Mouse (Mus musculus) midbrain, embryonic 14.5 days (tissue): Measurements from ENCODE around the gene Tmem184a. TPM values are rescaled to one million over a fixed set of nuclear protein-coding genes. Genes with fewer than 3 reads are reported as not detected.

Experiments used
- ATAC-seq: fragments of 200-750 bp; cut with Nextera tagmentation; 2 replicates; pipeline ENCODE4 v1.8.0; 2017; ENCODE audit warnings: moderate number of reproducible peaks, moderate library complexity; ENCODE audit not compliant: low FRiP score, low TSS enrichment
- DNase-seq: peaks from one replicate; pipeline ENCODE4 v3.0.0-alpha.2; 2015
- H3K27ac ChIP-seq: fragments of 300-500 bp; sonication (generic); replicated peaks from 2 replicates; pipeline ENCODE4 v1.5.1; 2014; ENCODE audit warnings: mild to moderate bottlenecking, low read depth, low read length, moderate library complexity
- H3K27me3 ChIP-seq: fragments of 300-500 bp; sonication (generic); 2 replicates; pipeline ENCODE4 v1.6.1; 2014; ENCODE audit warnings: low read length, control low read depth, mixed read lengths; ENCODE audit not compliant: control insufficient read depth, insufficient read depth
- H3K36me3 ChIP-seq: fragments of 300-500 bp; sonication (generic); 2 replicates; pipeline ENCODE4 v1.6.1; 2014; ENCODE audit warnings: low read length, control low read depth; ENCODE audit not compliant: control insufficient read depth, insufficient read depth
- H3K4me1 ChIP-seq: fragments of 300-500 bp; sonication (generic); 2 replicates; pipeline ENCODE4 v1.6.1; 2014; ENCODE audit warnings: mild to moderate bottlenecking, antibody characterized with exemption, low read length, control low read depth; ENCODE audit not compliant: control insufficient read depth, insufficient read depth
- H3K4me2 ChIP-seq: fragments of 300-500 bp; sonication (generic); 2 replicates; pipeline ENCODE4 v1.6.1; 2014; ENCODE audit warnings: mild to moderate bottlenecking, low read length, moderate library complexity
- H3K4me3 ChIP-seq: fragments of 300-500 bp; sonication (generic); replicated peaks from 2 replicates; pipeline ENCODE4 v1.5.1; 2014; ENCODE audit warnings: low read depth, low read length
- H3K9ac ChIP-seq: fragments of 300-500 bp; sonication (generic); replicated peaks from 2 replicates; pipeline ENCODE4 v1.6.1; 2014; ENCODE audit warnings: mild to moderate bottlenecking, low read length, moderate library complexity
- H3K9me3 ChIP-seq: fragments of 300-500 bp; sonication (generic); 2 replicates; pipeline ENCODE4 v1.6.1; 2016; ENCODE audit warnings: low read length, control low read depth, mixed read lengths; ENCODE audit not compliant: control insufficient read depth
- WGBS: fragments of 180-500 bp; shearing (Covaris S2); extraction: QIAGEN DNeasy Blood & Tissue Kit; methylation state at CpG from one replicate; pipeline ENCODE4 v1.1.7; 2014; 5-methylcytosine and 5-hydroxymethylcytosine counted together
- polyA plus RNA-seq: library from polyadenylated mRNA; unstranded; fragments of >200 nt; fragmentation: Nextera tagmentation; extraction: Ambion mirVana; gene quantifications from 2 replicates; pipeline ENCODE4 v1.2.1, GENCODE M21; 2014

The Tmem184a gene
- polyA plus RNA-seq, 1 experiment from 2014 or later: 0.08 TPM

- H3K4me3 ChIP-seq: no peak overlapping the region
- no peaks in the 10 kb centered on the region; the same call in 1 of the 2 replicates for H3K4me1 ChIP-seq
- peaks cover 5% of the 10 kb centered on the region; the same call in 1 of the 2 replicates for H3K27me3 ChIP-seq
- WGBS: 63% methylated on average over 4 of the region's 4 CpGs
- ATAC-seq (no peak), DNase-seq (no peak)
- H3K27ac ChIP-seq: no peak overlapping the region
- H3K9me3 ChIP-seq: no peaks in the 10 kb centered on the region
- H3K4me2 ChIP-seq: no peak overlapping the region
- no peak overlapping the region for H3K9ac ChIP-seq
- no peaks in the 10 kb centered on the region for H3K36me3 ChIP-seq
Measured at GRCm38 (mm10) chr5:139809397-139809796, 10.3 kb downstream of the Tmem184a start.

- H3K9me3 ChIP-seq: no peaks in the 10 kb centered on the region
- no peaks in the 10 kb centered on the region for H3K27me3 ChIP-seq
- peaks cover 9% of the 10 kb centered on the region; the same call in 1 of the 2 replicates for H3K36me3 ChIP-seq
- DNase-seq: no peak
- H3K4me1 ChIP-seq: peaks cover 7% of the 10 kb centered on the region
- no peak overlapping the region for H3K4me2 ChIP-seq
- H3K27ac ChIP-seq: no peak overlapping the region
- no peak overlapping the region for H3K9ac ChIP-seq
- H3K4me3 ChIP-seq: no peak overlapping the region
- 92% methylated on average over 8 of the region's 8 CpGs for WGBS
- ATAC-seq: no peak
Measured at GRCm38 (mm10) chr5:139805924-139806323, 13.8 kb downstream of the Tmem184a start.

- Histone ChIP-seq H3K27ac (no peak overlapping the region), H3K36me3 (peaks cover 21% of the 10 kb centered on the region), H3K4me1 (peaks cover 7% of the 10 kb centered on the region), H3K4me3 (no peak overlapping the region), H3K9me3 (no peaks in the 10 kb centered on the region), H3K4me2 (no peak overlapping the region), H3K27me3 (no peaks in the 10 kb centered on the region), H3K9ac (no peak overlapping the region)
- WGBS: 94% methylated on average over 11 of the region's 11 CpGs
- ATAC-seq (no peak), DNase-seq (no peak)
Measured at GRCm38 (mm10) chr5:139804573-139805111, 15.1 kb downstream of the Tmem184a start.

- DNase-seq (no peak), ATAC-seq (peak; percentile 22; the same call in 1 of the 2 replicates)
- Histone ChIP-seq H3K9me3 (no peaks in the 10 kb centered on the region), H3K9ac (no peak overlapping the region), H3K4me1 (peaks cover 10% of the 10 kb centered on the region), H3K4me2 (no peak overlapping the region), H3K27ac (no peak overlapping the region), H3K27me3 (no peaks in the 10 kb centered on the region), H3K36me3 (peaks cover 25% of the 10 kb centered on the region), H3K4me3 (no peak overlapping the region)
- 4% methylated on average over 6 of the region's 6 CpGs for WGBS
Measured at GRCm38 (mm10) chr5:139804107-139804551, 15.6 kb downstream of the Tmem184a start.

GRCm38 (mm10) chr5:139803601-139804102 lies 16.1 kb downstream of the Tmem184a start:
- Histone ChIP-seq H3K9me3 (no peaks in the 10 kb centered on the region), H3K4me3 (no peak overlapping the region), H3K27me3 (no peaks in the 10 kb centered on the region), H3K4me1 (peaks cover 15% of the 10 kb centered on the region), H3K4me2 (0 out of 2 replicates have a peak overlapping the region, but pooled peaks have one; percentile 8), H3K27ac (no peak overlapping the region), H3K9ac (no peak overlapping the region), H3K36me3 (peaks cover 25% of the 10 kb centered on the region)
- DNase-seq (peak; percentile 77), ATAC-seq (0 out of 2 replicates have a peak, but pooled peaks have one; percentile 59)
- WGBS: 8% methylated on average over 12 of the region's 12 CpGs

- Histone ChIP-seq H3K36me3 (peaks cover 25% of the 10 kb centered on the region), H3K4me1 (peaks cover 20% of the 10 kb centered on the region), H3K4me3 (no peak overlapping the region), H3K9me3 (no peaks in the 10 kb centered on the region), H3K27me3 (no peaks in the 10 kb centered on the region), H3K9ac (no peak overlapping the region), H3K4me2 (no peak overlapping the region), H3K27ac (no peak overlapping the region)
- ATAC-seq (no peak), DNase-seq (no peak)
- WGBS: 81% methylated on average over 8 of the region's 8 CpGs
Measured at GRCm38 (mm10) chr5:139803165-139803564, 16.6 kb downstream of the Tmem184a start.

- no peaks in the 10 kb centered on the region for H3K9me3 ChIP-seq
- peaks cover 33% of the 10 kb centered on the region for H3K4me1 ChIP-seq
- no peaks in the 10 kb centered on the region for H3K27me3 ChIP-seq
- DNase-seq: no peak
- no peak overlapping the region for H3K4me2 ChIP-seq
- ATAC-seq: no peak
- H3K27ac ChIP-seq: no peak overlapping the region
- H3K9ac ChIP-seq: no peak overlapping the region
- peaks cover 25% of the 10 kb centered on the region for H3K36me3 ChIP-seq
- WGBS: 91% methylated on average over 10 of the region's 10 CpGs
- H3K4me3 ChIP-seq: no peak overlapping the region
Measured at GRCm38 (mm10) chr5:139801880-139802279, 17.8 kb downstream of the Tmem184a start.

GRCm38 (mm10) chr5:139801231-139801630 lies 18.5 kb downstream of the Tmem184a start:
- H3K27me3 ChIP-seq: no peaks in the 10 kb centered on the region
- H3K27ac ChIP-seq: no peak overlapping the region
- H3K4me1 ChIP-seq: peaks cover 39% of the 10 kb centered on the region
- DNase-seq (no peak), ATAC-seq (no peak)
- no peak overlapping the region for H3K4me2 ChIP-seq
- no peak overlapping the region for H3K4me3 ChIP-seq
- peaks cover 25% of the 10 kb centered on the region for H3K36me3 ChIP-seq
- H3K9me3 ChIP-seq: no peaks in the 10 kb centered on the region
- WGBS: 98% methylated on average over 8 of the region's 8 CpGs
- no peak overlapping the region for H3K9ac ChIP-seq
